Mouse (Mus musculus): ENCODE measurements at regions not wholly inside any gene's neighbourhood (a gene's known extent, or its start where the extent isn't known, plus 50 kb on each side); places are given as distances from the start of the nearest gene placed in this dataset.

GRCm38 (mm10) chr15:70982719-70983118 lies 2851.6 kb upstream of the Gm6569 start:
- DNase-seq, result no peak

GRCm38 (mm10) chr15:70987973-70988570 lies 2846.3 kb upstream of the Gm6569 start:
- DNase-seq, result no peak

- DNase-seq, result no peak
Measured at GRCm38 (mm10) chr15:70993397-70993796, 2841.0 kb upstream of the Gm6569 start.

- no peak for DNase-seq
Measured at GRCm38 (mm10) chr15:71010362-71010761, 2824.0 kb upstream of the Gm6569 start.

GRCm38 (mm10) chr15:71010773-71011172 lies 2823.6 kb upstream of the Gm6569 start:
- DNase-seq, result no peak

- DNase-seq, result no peak
Measured at GRCm38 (mm10) chr15:71054251-71054852, 2780.0 kb upstream of the Gm6569 start.

- DNase-seq, result no peak
Measured at GRCm38 (mm10) chr15:71086367-71086997, 2747.9 kb upstream of the Gm6569 start.

GRCm38 (mm10) chr15:71099111-71099510 lies 2735.2 kb upstream of the Gm6569 start:
- no peak for DNase-seq

GRCm38 (mm10) chr15:71129802-71130201 lies 2704.6 kb upstream of the Gm6569 start:
- no peak for DNase-seq

GRCm38 (mm10) chr15:71157680-71158079 lies 2676.7 kb upstream of the Gm6569 start:
- DNase-seq, result no peak

GRCm38 (mm10) chr15:71162097-71162496 lies 2672.3 kb upstream of the Gm6569 start:
- no peak for DNase-seq

GRCm38 (mm10) chr15:71195011-71195739 lies 2639.2 kb upstream of the Gm6569 start:
- no peak for DNase-seq

- DNase-seq, result peak; percentile 6
Measured at GRCm38 (mm10) chr15:71240647-71241351, 2593.6 kb upstream of the Gm6569 start.

GRCm38 (mm10) chr15:71243539-71243938 lies 2590.8 kb upstream of the Gm6569 start:
- DNase-seq, result no peak

- no peak for DNase-seq
Measured at GRCm38 (mm10) chr15:71275876-71276565, 2558.3 kb upstream of the Gm6569 start.

GRCm38 (mm10) chr15:71276566-71276912 lies 2557.8 kb upstream of the Gm6569 start:
- no peak for DNase-seq

GRCm38 (mm10) chr15:71277388-71277787 lies 2557.0 kb upstream of the Gm6569 start:
- no peak for DNase-seq

GRCm38 (mm10) chr15:71283775-71284174 lies 2550.6 kb upstream of the Gm6569 start:
- no peak for DNase-seq

GRCm38 (mm10) chr15:71302541-71302940 lies 2531.8 kb upstream of the Gm6569 start:
- DNase-seq, result no peak

- no peak for DNase-seq
Measured at GRCm38 (mm10) chr15:71310230-71310629, 2524.1 kb upstream of the Gm6569 start.

GRCm38 (mm10) chr15:71326596-71326995 lies 2507.8 kb upstream of the Gm6569 start:
- DNase-seq, result no peak

GRCm38 (mm10) chr15:71358189-71358790 lies 2476.1 kb upstream of the Gm6569 start:
- DNase-seq, result no peak
